Mouse (Mus musculus) small intestine, adult 2 months (tissue): Measurements from ENCODE around the gene Nrg3. TPM values are rescaled to one million over a fixed set of nuclear protein-coding genes. Genes with fewer than 3 reads are reported as not detected.

Experiments used
- H3K27ac ChIP-seq: fragments of 200-500 bp; 2 replicates; pipeline ENCODE4 v1.5.1; 2012; ENCODE audit warnings: low read depth, low read length, control low read depth, inconsistent platforms; ENCODE audit not compliant: insufficient read depth
- H3K27me3 ChIP-seq: fragments of 200-500 bp; 2 replicates; pipeline ENCODE4 v1.6.1; 2012; ENCODE audit warnings: mild to moderate bottlenecking, moderate library complexity, low read length, inconsistent platforms; ENCODE audit not compliant: control insufficient read depth, insufficient read depth
- H3K36me3 ChIP-seq: fragments of 200-500 bp; 2 replicates; pipeline ENCODE4 v1.6.1; 2012; ENCODE audit warnings: mild to moderate bottlenecking, low read length, control low read depth, inconsistent platforms; ENCODE audit not compliant: control insufficient read depth, insufficient read depth
- H3K4me1 ChIP-seq: fragments of 200-500 bp; 2 replicates; pipeline ENCODE4 v1.6.1; 2012; ENCODE audit warnings: low read length, inconsistent platforms, mixed read lengths; ENCODE audit not compliant: control insufficient read depth, insufficient read depth, insufficient read length
- H3K4me3 ChIP-seq: fragments of 200-500 bp; 2 replicates; pipeline ENCODE4 v1.5.1; 2012; ENCODE audit warnings: low read depth, mild to moderate bottlenecking, control low read depth, inconsistent platforms, low read length, moderate library complexity
- CTCF ChIP-seq: fragments of 200-500 bp; IDR thresholded peaks from 2 replicates; pipeline ENCODE4 v1.5.1; 2012; ENCODE audit warnings: low read depth, mild to moderate bottlenecking, control low read depth, inconsistent platforms, low read length, moderate library complexity, mixed read lengths; ENCODE audit not compliant: insufficient replicate concordance, insufficient read length; ENCODE audit errors: extremely low read depth
- POLR2A ChIP-seq: fragments of 200-500 bp; IDR thresholded peaks from 2 replicates; pipeline ENCODE4 v1.6.1; 2012; ENCODE audit warnings: low read depth, mild to moderate bottlenecking, control low read depth, inconsistent platforms, low read length, moderate library complexity
- WGBS: fragments of 180-500 bp; shearing (Covaris S2); methylation state at CpG from one replicate; pipeline ENCODE4 v1.1.7; 2018; 5-methylcytosine and 5-hydroxymethylcytosine counted together
- polyA plus RNA-seq: library from polyadenylated mRNA; depleted of rRNA; stranded (reverse); fragments of >200 nt; gene quantifications from 2 replicates; pipeline ENCODE4 v1.2.3, GENCODE M21; 2012

Nrg3 gene
- polyA plus RNA-seq, 1 experiment = 0.18 TPM

- TF ChIP-seq CTCF (no peak), POLR2A (no peak)
- Histone ChIP-seq H3K4me3 (no peak overlapping the region), H3K36me3 (no peaks in the 10 kb centered on the region), H3K27ac (no peak overlapping the region), H3K27me3 (no peaks in the 10 kb centered on the region), H3K4me1 (no peaks in the 10 kb centered on the region)
Measured at GRCm38 (mm10) chr14:38629671-38630070, 843.2 kb downstream of the Nrg3 start.

- Histone ChIP-seq H3K27me3 (no peaks in the 10 kb centered on the region), H3K4me1 (no peaks in the 10 kb centered on the region), H3K27ac (no peak overlapping the region), H3K4me3 (no peak overlapping the region), H3K36me3 (no peaks in the 10 kb centered on the region)
- TF ChIP-seq CTCF (no peak), POLR2A (no peak)
- WGBS = 54% methylated on average over 2 of the region's 2 CpGs
Measured at GRCm38 (mm10) chr14:38628862-38629619, 843.8 kb downstream of the Nrg3 start.

GRCm38 (mm10) chr14:38616969-38617368, 855.9 kb downstream of the Nrg3 start:
- H3K27me3 ChIP-seq = no peaks in the 10 kb centered on the region
- no peak for TF ChIP-seq CTCF
- TF ChIP-seq POLR2A = no peak
- no peak overlapping the region for H3K4me3 ChIP-seq
- no peaks in the 10 kb centered on the region for H3K4me1 ChIP-seq
- H3K27ac ChIP-seq = no peak overlapping the region
- no peaks in the 10 kb centered on the region for H3K36me3 ChIP-seq

GRCm38 (mm10) chr14:38597735-38598134, 875.2 kb downstream of the Nrg3 start:
- H3K36me3 ChIP-seq = no peaks in the 10 kb centered on the region
- TF ChIP-seq POLR2A (no peak), CTCF (no peak)

GRCm38 (mm10) chr14:38594297-38594696, 878.6 kb downstream of the Nrg3 start:
- TF ChIP-seq CTCF = no peak
- TF ChIP-seq POLR2A = no peak
- Histone ChIP-seq H3K36me3 (no peaks in the 10 kb centered on the region), H3K27me3 (no peaks in the 10 kb centered on the region), H3K4me1 (no peaks in the 10 kb centered on the region), H3K27ac (no peak overlapping the region), H3K4me3 (no peak overlapping the region)
- WGBS = 77% methylated on average over 1 of the region's 1 CpGs

More at GRCm38 (mm10) chr14:38597735-38598134, 875.2 kb downstream of the Nrg3 start:
- H3K27ac ChIP-seq = no peak overlapping the region
- H3K4me1 ChIP-seq = no peaks in the 10 kb centered on the region
- no peaks in the 10 kb centered on the region for H3K27me3 ChIP-seq
- no peak overlapping the region for H3K4me3 ChIP-seq

- 83% methylated on average over 3 of the region's 3 CpGs for WGBS
- TF ChIP-seq CTCF = no peak
- TF ChIP-seq POLR2A = no peak
- H3K27me3 ChIP-seq = no peaks in the 10 kb centered on the region
- H3K4me1 ChIP-seq = no peaks in the 10 kb centered on the region
- no peaks in the 10 kb centered on the region for H3K36me3 ChIP-seq
- H3K4me3 ChIP-seq = no peak overlapping the region
- no peak overlapping the region for H3K27ac ChIP-seq
Measured at GRCm38 (mm10) chr14:38576796-38577195, 896.1 kb downstream of the Nrg3 start.

GRCm38 (mm10) chr14:38568184-38568583, 904.7 kb downstream of the Nrg3 start:
- WGBS = 66% methylated on average over 1 of the region's 1 CpGs
- no peak for TF ChIP-seq CTCF
- TF ChIP-seq POLR2A = no peak
- no peak overlapping the region for H3K4me3 ChIP-seq

GRCm38 (mm10) chr14:38566182-38566581, 906.7 kb downstream of the Nrg3 start:
- Histone ChIP-seq H3K4me3 (no peak overlapping the region), H3K36me3 (no peaks in the 10 kb centered on the region), H3K4me1 (no peaks in the 10 kb centered on the region), H3K27me3 (no peaks in the 10 kb centered on the region), H3K27ac (no peak overlapping the region)
- TF ChIP-seq CTCF (no peak), POLR2A (no peak)
- WGBS = 85% methylated on average over 3 of the region's 3 CpGs

More at GRCm38 (mm10) chr14:38568184-38568583, 904.7 kb downstream of the Nrg3 start:
- no peaks in the 10 kb centered on the region for H3K27me3 ChIP-seq
- no peak overlapping the region for H3K27ac ChIP-seq
- no peaks in the 10 kb centered on the region for H3K4me1 ChIP-seq
- H3K36me3 ChIP-seq = no peaks in the 10 kb centered on the region
